Mouse (Mus musculus) kidney, postnatal 14 days (tissue): ENCODE measurements at regions not wholly inside any gene's neighbourhood (a gene's known extent, or its start where the extent isn't known, plus 50 kb on each side); places are given as distances from the start of the nearest gene placed in this dataset.
"Not testable (repeated sequence)": the region's sequence is repeated elsewhere in the genome, so short reads cannot be mapped to it uniquely, and the experiment has no call there.

Experiments
- DNase-seq: peaks from one replicate; pipeline ENCODE4 v3.0.0; 2022; ENCODE audit warnings: mixed read lengths

DNA sequence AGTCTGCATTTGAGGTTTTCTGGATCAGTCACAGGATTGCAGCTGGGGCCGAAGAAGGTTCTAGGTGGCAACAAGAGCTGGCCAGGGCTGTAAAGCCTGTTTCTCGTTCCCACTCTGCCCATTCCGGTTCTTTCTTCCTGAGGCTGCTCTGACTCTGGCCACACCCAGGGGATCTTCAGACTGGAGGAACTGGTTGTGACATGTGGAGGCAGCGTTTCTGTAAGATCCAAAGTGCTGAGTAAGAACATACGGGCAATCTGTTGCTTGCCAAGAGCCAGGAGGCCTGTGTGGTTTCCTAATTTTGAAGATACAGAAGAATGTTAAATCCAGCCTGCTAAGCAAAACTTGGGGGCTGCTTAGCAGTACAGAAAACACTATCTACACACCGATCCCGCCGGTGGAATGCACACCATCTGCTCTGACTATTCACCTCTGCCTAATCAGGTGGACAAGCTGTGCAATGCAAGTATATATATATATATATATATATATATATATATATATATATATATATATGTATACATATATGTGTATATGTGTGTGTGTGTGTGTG, 99.3 kb upstream of the Bmp2k start:
- no peak for DNase-seq

DNA sequence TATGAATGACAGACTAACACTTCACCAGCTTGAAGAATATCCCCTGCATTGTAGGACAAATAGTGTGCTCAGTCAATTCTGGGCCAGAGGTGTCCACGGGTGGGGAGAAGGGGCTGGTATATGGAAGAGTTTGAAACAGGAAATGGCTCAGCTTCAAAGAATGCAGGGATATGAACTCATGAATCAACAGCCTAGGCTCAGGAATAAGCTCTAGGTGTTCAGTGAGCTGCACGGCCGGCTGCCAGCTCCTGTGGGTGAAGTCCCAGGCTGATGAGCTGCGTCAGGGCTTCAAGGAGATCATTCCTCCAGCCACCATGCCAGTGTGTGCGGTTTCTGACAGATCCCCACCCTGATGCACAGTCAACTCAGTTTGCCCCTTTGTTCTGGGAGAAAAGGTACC, 98.8 kb upstream of the Bmp2k start:
- no peak for DNase-seq

DNA sequence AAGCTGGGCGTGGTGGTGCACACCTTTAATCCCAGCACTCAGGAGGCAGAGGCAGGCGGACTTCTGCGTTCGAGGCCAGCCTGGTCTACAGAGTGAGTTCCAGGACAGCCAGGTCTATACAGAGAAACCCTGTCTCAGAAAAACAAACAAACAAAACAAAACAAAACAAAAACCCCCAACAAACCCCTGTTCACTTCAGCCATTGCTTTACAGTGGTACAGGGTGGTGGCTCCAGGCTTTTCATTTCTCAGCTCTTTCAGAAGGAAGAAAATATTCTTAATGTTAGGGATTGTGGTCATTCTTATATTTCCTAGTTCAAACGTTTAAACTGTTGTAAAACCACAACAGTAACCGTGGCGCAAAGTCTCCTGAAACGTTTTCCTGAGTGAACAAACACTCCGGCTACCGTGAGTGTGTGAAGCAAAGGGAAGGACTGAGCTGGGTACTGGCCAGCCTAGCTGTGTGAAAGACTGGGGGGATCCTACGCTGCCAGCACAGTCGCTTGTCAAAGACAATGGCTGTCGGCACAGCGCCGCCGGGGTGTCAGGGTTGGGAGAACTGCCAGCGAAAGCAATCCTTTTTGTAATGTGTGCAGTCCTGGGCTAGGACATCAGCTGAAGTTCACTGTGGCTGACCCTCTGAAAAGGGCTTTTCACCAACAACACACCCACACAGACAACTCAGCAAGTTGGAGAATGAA, 91.8 kb upstream of the Bmp2k start:
- DNase-seq, result peak; percentile 40

DNA sequence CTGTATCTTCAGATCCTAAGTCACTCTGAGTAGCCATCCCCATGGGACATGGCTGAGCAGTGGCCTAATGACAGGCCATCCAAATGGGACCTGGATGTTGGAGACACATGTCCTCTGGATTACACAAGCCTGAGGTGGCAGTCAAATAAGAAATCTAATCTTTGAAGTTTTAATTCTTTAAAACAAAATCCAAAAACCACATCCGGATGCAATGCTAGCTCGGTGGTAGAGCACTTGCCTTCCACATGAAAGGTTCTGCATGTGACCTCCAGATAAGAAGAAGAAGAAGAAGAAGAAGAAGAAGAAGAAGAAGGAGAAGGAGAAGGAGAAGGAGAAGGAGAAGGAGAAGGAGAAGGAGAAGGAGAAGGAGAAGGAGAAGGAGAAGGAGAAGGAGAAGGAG, 89.1 kb upstream of the Bmp2k start:
- not testable (repeated sequence) for DNase-seq

DNA sequence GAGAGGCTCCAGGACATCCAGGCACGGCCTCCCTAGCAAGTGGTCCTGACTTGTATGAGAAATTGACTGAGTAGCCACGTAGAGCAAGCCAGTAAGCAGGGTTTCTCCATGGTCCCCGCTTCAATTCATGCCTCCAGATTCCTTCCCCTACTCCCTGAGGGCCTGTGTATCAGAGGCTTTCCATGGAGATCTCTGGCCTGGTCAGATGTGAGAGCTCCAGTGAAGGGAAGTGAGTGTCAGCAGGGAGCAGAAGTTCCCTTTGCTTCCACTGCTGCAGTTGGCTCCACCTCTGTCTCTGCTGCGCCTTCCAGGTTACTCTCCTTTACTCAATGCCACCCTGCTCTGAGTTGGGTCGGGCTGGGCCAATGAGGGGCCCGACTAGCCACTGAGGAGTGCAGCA, 88.3 kb upstream of the Bmp2k start:
- DNase-seq, result no peak

DNA sequence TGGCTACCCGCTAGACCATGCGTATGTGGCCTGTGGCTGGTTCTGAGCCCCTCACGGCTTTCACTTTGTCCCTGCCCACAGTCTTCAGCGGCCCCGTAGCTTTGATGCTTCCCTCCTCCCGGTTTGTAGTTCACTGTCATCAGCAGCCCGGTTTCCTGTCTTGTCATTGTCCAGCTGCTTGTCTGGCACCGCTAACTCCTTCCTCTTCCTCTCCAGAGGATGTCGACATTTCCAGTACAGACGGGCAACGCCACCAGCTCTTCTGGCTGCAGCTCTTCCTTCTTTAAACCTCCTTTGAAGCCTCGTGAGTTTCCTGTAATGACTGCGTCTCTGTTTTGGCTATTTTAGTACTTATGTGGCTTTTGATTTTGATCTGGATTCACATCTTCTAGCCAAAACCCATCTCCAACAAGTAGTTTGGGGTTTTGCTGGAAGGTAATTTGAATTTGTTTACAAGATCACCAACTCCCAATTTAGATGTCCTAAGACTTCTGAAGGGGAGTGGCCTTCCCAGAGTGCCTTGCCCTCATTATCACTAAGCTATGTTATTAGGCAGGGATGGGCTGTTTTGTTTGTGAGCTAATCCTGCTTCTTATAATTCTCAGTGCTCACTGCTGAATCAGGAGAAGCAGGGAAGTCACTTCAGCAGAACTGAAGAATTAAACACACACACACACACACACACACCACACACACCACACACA, 85.8 kb upstream of the Bmp2k start:
- peak; percentile 79 for DNase-seq

DNA sequence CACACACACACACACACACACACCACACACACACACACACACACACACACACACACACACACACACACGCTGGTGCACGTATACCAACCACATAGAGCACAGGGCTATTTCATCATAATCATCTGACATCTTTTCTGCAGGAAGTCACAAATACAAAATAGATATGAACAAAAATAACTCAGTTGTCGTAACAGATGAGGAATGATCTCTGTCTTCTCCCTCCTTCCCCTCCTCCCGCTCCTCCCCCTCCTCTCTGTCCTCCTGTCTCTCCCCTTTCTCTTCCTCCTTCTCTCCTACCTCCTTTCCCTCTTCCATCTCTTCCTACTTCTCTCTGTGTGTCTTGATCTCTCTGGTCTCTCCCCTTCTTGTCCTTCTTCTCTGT, 85.2 kb upstream of the Bmp2k start:
- DNase-seq, result no peak

DNA sequence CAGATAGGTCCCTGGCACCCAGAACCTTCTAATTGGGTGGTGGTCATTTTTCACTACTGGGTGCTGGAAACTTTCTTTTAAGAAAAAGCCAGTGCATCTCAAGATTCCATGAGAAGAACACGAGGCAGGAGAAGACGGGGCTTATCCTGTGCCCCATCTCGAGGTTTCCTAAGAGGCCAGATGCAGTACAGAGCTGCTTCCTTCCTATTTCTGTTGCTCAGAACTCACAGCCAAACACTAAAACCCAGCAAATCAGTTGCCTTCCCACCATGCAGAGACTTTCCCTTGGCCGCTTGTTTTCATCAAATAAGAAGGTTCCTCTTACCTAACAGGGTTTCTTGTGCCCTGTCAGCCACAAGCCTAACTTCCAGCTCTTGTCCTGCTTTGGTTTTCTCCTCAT, 84.7 kb upstream of the Bmp2k start:
- DNase-seq, result no peak

DNA sequence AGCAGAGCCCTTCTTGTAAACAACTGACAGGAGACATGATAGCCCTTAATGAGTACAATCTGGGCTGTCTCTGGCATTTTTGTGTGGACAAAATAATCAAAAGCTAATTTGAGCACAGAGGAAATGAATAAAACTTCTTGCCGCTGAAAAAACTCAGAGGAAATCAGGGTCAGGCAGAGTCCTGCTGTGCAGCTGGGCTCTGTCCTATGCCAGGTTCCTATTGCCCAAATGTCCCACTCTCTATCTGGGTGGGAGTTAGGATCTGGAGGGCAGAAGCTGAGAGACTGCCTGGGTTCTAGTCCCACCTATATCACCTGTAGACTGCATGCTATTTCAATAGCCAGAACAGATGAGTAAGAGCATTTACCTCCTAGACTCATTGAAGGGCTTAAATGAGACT, 83.8 kb upstream of the Bmp2k start:
- DNase-seq, result peak; percentile 42

DNA sequence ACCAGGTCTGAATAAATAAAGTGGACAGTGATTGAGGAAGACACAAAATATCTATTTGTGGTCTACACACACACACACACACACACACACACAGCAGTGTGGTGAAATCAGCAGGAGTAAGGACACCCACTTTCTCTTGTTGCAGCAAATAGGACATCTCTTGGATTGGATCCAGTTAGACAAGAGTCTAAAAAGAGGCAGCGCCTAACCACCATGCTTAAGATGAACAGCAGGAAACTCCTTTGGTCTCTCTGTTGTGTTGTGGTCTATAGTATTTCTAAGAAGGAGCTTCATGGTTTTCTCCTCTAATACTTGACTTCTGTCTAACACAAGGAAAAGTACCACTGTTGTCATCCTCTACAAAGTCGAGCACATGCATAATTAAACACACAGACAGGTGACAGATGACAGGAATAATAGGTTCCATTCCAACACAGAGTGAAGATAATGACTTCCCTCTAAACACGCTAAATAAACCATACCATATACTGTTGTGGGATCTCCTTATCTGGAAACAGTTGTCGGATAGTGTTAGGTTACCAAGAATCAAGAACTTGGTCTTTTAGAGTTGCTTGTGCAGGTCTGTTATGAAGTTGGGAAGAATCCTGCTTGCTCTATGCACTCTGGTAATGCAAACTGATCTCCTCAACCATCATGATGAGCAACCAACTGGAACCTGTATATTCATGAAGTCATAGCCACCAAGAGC, 82.6 kb upstream of the Bmp2k start:
- no peak for DNase-seq

DNA sequence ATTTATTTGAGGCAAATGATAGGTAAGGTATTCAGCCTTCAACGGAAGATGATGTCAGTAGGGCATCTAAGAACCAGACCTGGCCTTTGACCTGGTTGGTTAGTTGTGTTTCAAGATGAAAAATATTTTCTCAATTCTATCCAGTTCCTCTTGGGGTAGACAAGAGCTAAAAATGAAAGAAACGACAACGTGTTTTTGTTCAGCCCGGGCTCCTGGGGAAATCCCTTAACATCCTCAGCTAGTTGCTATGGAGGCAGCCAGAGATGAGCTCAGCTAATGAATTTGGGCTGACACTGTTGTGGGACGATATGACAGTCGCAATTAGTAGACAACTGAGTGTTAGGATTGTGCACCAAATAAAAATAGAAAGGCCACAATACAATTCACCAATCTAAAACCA, 80.6 kb upstream of the Bmp2k start:
- DNase-seq, result no peak

DNA sequence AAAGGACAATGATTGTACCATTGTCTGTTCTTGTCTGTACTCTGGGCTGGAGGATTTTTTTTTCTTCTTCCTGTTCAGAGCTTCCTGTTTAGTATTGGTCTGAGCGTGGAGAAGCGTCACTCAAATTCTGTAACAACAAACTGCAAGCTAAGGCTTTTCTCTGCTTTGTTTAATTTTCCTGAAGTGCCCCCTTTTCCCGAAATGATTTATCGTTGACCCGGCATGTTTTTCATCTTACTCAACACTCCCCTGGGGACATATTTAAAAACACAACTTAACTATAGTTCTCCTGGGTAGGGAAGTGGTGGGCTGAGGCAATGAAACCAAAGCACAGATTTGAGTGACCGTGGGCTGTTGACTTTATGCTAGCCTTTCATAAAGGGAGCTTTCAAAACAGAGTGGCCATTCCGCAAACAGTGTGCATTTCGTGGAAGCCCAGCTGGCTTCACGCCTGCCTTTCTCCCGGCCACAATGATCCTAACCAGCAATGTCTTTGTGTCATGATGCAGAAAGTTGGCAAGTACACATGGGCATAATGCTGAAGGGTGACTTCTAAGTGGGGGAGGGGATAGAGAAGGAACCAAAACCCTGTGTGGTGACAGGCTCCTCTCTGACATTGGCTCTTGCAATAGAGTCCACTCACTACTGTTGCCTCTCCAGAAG, 79.8 kb upstream of the Bmp2k start:
- DNase-seq, result peak; percentile 50

DNA sequence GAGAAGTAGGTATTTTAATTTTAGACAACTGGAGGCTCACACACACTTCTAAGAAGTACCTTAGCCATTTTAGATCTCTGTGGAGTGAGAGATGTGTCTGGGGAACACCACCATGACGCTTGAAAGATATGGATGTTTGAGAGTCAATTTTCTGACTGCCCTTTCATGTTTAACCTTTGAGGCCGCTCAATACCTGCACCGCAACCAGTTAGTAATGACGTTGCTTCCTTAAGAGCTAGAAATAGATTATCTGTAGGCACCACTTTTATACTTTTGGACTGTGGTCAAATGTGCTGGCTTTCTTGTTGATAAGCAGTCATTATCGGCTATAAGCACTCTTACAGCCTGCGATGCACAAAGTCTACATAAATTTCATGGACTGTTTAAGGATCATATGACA, 78.3 kb upstream of the Bmp2k start:
- no peak for DNase-seq

DNA sequence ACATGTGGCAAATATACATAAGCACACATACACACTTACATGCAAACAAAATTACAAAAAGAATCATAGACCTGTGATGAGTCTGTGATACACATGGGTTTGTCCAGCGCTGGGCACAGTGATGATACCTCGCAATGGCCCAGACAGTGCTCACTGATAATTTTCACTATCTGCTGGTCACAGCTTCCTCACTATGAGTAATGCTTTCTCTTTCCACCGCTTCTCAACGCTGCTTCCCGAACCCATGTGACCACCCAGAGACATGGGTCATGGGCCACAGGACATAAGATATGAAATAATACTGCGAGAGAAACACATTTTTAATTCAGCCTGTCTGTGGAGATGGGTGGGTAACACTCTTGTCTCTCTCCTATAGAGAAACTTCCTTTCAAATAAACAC, 76.5 kb upstream of the Bmp2k start:
- no peak for DNase-seq

DNA sequence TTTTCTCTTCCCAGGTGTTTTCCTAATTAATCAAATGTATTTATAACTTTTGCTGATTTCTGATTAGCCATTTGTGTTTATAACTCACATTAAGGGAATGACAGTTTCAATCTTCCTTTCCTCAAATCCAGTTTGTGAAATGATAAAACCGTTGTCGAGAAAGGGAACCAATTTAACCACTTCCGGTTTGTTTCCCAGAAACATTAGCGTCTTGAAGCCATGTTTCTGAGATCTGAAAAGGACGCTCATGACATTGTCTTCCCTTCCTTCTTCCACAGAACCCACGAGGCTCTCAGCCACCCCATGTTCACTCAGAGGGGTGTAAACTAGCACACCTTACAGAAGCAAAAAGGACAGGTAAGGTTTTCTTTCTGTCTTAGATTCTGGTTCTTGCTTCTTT, 76.0 kb upstream of the Bmp2k start:
- no peak for DNase-seq

DNA sequence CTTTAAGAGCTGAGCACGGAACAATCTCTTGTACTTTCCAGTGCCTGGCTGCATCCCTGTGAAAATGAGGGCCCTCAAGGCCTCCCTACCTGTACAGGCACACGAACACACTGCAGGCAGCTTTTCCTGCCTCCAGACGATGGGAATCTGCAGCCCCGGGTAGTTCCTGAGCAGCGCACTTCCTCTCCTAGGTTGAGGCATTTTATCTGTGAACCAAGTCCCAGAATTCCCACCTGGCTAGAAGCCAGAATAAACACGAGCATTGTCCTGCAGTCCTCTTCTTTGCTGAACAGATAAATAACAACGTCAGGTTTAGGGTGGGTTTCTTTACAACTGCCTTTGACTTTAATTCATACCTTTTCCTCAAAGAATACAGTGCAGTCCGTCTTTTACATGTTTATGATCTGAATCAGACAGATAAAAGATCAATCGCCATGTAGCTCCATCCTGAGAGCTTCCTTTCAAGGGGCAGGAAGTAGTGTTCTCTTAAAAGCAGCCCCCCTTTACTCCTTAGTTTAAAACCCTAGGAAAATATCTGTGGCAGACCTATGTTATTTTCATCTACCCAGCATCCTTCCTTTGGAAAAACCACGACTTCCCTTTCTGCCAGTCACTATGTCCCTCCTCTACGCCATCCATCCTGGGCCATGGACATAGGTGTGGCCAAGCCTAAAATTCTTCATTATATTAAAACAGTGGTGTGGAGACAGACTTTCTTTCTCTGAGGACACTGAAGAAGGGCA, 75.3 kb upstream of the Bmp2k start:
- peak; percentile 72 for DNase-seq

DNA sequence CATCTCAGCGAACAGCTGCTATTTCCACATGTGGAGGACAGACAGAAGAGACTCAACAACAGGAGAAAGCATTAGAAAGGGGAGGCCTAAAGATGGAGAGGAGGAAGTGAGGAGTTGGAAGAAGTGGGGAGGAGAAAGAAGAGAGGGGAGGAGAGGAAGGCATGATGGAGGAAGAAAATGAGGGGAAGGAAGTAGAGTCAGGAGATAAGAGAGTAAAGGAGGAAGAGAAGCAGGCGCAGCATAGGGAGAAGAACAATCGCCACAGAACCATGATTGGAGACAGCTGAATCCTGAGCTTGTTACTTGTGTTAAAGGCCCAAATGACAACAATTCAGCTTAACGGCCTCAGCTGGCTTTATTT, 74.8 kb upstream of the Bmp2k start:
- no peak for DNase-seq

DNA sequence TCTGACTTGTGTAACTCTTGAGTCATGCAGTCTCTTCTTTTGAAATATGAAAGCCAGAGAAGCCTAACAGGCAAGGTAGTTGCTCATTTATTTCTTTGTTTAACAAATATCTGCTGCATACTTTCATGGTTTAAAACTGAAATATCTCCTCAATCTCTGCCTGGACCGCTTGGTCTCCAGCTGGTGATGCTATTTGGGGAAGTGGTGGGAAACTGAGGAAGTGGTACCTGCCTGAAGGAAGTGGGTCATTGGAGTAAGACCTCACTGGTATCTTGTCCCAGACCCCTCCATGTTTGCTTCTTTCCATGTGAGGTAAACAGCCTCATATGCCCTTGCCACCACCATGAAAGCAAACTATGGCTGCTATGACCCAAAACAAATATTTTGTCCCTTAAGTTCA, 74.0 kb upstream of the Bmp2k start:
- no peak for DNase-seq

DNA sequence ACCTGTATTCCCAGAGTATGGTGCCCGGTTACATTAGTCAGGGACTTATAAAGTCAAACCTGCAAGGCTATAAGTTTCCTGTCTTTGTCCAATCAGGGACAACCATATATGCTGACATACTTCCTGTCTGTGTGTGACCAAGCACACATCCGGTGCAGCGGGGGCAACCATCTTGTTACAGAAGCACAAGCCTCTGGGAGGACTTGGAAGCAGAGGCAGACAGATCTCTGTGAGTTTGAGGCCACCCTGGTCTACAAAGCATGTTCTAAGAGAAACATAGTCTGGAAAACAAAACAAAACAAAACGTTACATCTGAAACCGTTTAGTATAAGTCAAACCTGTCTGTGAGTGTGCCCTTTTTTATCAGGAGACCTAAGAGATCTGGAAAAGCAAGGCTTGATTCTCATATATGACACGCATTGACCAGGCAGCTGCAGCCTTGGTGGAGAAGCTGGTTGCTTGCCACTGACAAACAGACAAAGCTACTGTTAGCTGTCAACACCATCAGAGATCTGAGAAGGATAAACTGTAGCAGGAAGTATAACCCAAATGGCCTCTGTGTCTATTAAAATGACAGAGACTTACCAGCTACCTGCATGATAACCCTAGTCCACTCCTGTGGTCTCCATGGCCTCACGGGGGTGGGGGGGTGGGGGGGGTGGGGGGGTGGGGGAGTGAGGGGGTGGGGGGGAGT, 72.6 kb upstream of the Bmp2k start:
- DNase-seq, result no peak

DNA sequence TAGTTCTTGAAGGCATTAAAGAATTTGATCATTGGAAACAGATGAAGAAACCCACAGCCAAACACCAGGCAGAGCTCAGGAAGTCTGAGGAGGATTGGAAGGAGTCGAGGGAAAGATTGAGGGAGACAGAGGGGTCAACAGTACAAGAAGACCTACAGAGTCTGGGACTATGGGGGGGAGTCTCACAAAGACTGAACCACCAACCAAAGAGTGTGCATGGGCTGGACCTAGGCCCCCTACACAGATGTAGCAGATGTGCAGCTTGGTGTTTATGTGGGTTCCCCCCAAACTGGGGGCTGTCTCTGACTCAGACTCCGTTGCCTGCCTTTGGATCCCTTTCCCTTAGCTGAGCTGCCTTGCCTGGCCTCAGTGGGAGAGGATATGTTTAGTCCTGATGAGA, 71.5 kb upstream of the Bmp2k start:
- no peak for DNase-seq

DNA sequence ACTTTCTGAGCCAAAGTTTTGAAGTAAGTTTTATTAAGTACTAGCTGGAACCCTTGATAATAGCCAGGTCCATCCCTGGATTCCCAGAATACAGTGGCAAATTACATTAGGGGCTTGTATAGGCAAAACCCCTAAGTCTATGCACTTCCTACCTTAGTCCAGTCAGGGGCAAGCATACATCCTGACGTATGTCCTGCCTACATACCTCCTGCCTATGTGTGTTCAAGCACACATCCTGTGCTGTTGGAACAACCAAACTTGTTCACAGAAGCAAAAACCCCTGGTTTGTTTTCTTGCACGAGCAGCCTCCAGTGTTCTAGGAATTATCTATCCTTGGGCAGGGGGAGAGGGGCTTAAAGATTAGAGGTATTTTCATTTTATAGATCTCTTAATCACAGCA, 66.4 kb upstream of the Bmp2k start:
- no peak for DNase-seq

DNA sequence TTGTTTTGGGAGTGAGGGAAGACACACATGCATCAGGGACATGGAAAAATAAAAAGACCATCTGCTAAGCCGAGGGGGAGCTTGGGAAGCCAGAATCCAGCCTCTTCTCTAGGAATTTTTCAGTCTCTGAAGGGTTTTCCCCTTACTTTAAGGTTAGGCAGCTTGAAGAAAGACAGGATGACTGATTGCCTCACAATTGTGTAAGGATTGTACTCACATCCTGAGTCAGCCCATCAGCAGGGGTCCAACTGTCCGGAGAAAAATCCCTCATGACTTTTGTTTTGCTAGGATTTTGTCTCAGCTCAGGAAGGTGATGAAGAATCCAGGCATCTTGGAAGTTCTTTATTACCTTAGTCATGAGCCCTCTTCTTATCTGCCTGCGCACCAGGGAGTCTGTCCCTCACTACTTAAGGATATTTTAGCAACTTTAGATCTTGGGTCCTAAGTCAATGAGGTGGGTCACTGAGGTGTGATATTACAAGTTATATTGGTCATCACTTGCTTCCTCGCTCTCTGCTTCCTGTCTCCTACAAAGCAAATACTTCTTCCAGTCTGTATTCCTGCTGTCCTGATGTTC, 65.8 kb upstream of the Bmp2k start:
- DNase-seq, result no peak
